Mouse (Mus musculus) MEL (cell line): ENCODE measurements at regions not wholly inside any gene's neighbourhood (a gene's known extent, or its start where the extent isn't known, plus 50 kb on each side); places are given as distances from the start of the nearest gene placed in this dataset.

Source experiments
- DNase-seq: peaks from one replicate; pipeline ENCODE4 v3.0.0; 2011; ENCODE audit warnings: low read depth, low spot score
- H3K27ac ChIP-seq: 2 replicates; pipeline ENCODE4 v1.5.1; 2012; ENCODE audit warnings: low read depth, mild to moderate bottlenecking, control low read depth, low read length, moderate library complexity; ENCODE audit not compliant: control insufficient read depth
- H3K27me3 ChIP-seq, 2 experiments: fragments of 150-350 bp in 1 of 2; sonication (generic) in 1 of 2; 2 replicates each; pipeline ENCODE4 v1.6.1; 2012; ENCODE audit warnings: low read length in 2 of 2, mild to moderate bottlenecking in 2 of 2, improper control_type of control experiment in 1 of 2, moderate library complexity in 1 of 2; ENCODE audit not compliant: insufficient read depth in 2 of 2, control insufficient read depth in 1 of 2
- H3K36me3 ChIP-seq, 2 experiments: 2 replicates each; pipeline ENCODE4 v1.6.1; 2012 to 2014; ENCODE audit warnings: low read length in 2 of 2, improper control_type of control experiment in 1 of 2, inconsistent platforms in 1 of 2, mild to moderate bottlenecking in 1 of 2; ENCODE audit not compliant: insufficient read depth in 2 of 2, control insufficient read depth in 1 of 2
- H3K4me1 ChIP-seq, 2 experiments: fragments of 150-350 bp in 1 of 2; sonication (generic) in 1 of 2; 2 replicates each; pipeline ENCODE4 v1.6.1; 2012; ENCODE audit warnings: low read length in 2 of 2, improper control_type of control experiment in 1 of 2, mild to moderate bottlenecking in 1 of 2; ENCODE audit not compliant: insufficient read depth in 2 of 2, control insufficient read depth in 1 of 2
- H3K4me3 ChIP-seq, 2 experiments: fragments of 150-350 bp in 1 of 2; sonication (generic) in 1 of 2; 2 replicates each; pipeline ENCODE4 v1.5.1; 2012; ENCODE audit warnings: low read depth in 2 of 2, low read length in 2 of 2, mild to moderate bottlenecking in 2 of 2, moderate library complexity in 2 of 2, control low read depth in 1 of 2, improper control_type of control experiment in 1 of 2; ENCODE audit not compliant: control insufficient read depth in 1 of 2, insufficient read depth in 1 of 2
- H3K79me2 ChIP-seq: 2 replicates; pipeline ENCODE4 v1.6.1; 2012; ENCODE audit warnings: mild to moderate bottlenecking, low read length, moderate library complexity; ENCODE audit not compliant: control insufficient read depth, poor library complexity, insufficient read depth
- H3K9ac ChIP-seq: 2 replicates; pipeline ENCODE4 v1.6.1; 2012; ENCODE audit warnings: low read depth, mild to moderate bottlenecking, control low read depth, low read length, moderate library complexity; ENCODE audit not compliant: control insufficient read depth, poor library complexity, severe bottlenecking
- H3K9me3 ChIP-seq: fragments of 150-350 bp; sonication (generic); replicated peaks from 2 replicates; pipeline ENCODE4 v1.6.1; 2012; ENCODE audit warnings: mild to moderate bottlenecking, low read length, improper control_type of control experiment, moderate library complexity; ENCODE audit not compliant: insufficient read depth
- CHD1 ChIP-seq: IDR thresholded peaks from 2 replicates; pipeline ENCODE4 v1.6.1; 2012; ENCODE audit warnings: low read depth, mild to moderate bottlenecking, inconsistent platforms, low read length, improper control_type of control experiment
- CHD2 ChIP-seq: IDR thresholded peaks from 2 replicates; pipeline ENCODE4 v1.6.1; 2011; ENCODE audit warnings: low read length, improper control_type of control experiment
- CTCF ChIP-seq, 3 experiments: IDR thresholded peaks in 2 of 3; conservative IDR thresholded peaks in 1 of 3; 2 replicates each; pipeline ENCODE4 v1.5.1; 2011 to 2012; ENCODE audit warnings: low read length in 3 of 3, low read depth in 2 of 3, mild to moderate bottlenecking in 2 of 3, improper control_type of control experiment in 1 of 3, inconsistent platforms in 1 of 3, mixed read lengths in 1 of 3, moderate library complexity in 1 of 3; ENCODE audit not compliant: control insufficient read depth in 1 of 3, insufficient read depth in 1 of 3, poor library complexity in 1 of 3, severe bottlenecking in 1 of 3
- ELF1 ChIP-seq: IDR thresholded peaks from 2 replicates; pipeline ENCODE4 v1.6.1; 2014; ENCODE audit warnings: low read depth, mild to moderate bottlenecking, inconsistent platforms, low read length, improper control_type of control experiment, moderate library complexity
- EP300 ChIP-seq, 2 experiments: IDR thresholded peaks; 2 replicates each; pipeline ENCODE4 v1.6.1; 2011; ENCODE audit warnings: improper control_type of control experiment in 2 of 2, low read length in 2 of 2, low read depth in 1 of 2, mild to moderate bottlenecking in 1 of 2
- ETS1 ChIP-seq: IDR thresholded peaks from 2 replicates; pipeline ENCODE4 v1.6.1; 2012; ENCODE audit warnings: low read depth, mild to moderate bottlenecking, inconsistent platforms, low read length, improper control_type of control experiment, moderate library complexity
- GABPA ChIP-seq: IDR thresholded peaks from 2 replicates; pipeline ENCODE4 v1.6.1; 2012; ENCODE audit warnings: low read depth, mild to moderate bottlenecking, inconsistent platforms, low read length, improper control_type of control experiment, moderate library complexity
- HCFC1 ChIP-seq: IDR thresholded peaks from 2 replicates; pipeline ENCODE4 v1.6.1; 2012; ENCODE audit warnings: low read depth, mild to moderate bottlenecking, inconsistent platforms, low read length, improper control_type of control experiment, moderate library complexity
- KAT2A ChIP-seq: conservative IDR thresholded peaks from 2 replicates; pipeline ENCODE4 v1.6.1; 2012; ENCODE audit warnings: low read depth, low read length, improper control_type of control experiment, inconsistent platforms
- MAFK ChIP-seq: IDR thresholded peaks from 2 replicates; pipeline ENCODE4 v1.6.1; 2011; ENCODE audit warnings: low read depth, mild to moderate bottlenecking, low read length, improper control_type of control experiment, borderline replicate concordance
- MAZ ChIP-seq: IDR thresholded peaks from 2 replicates; pipeline ENCODE4 v1.6.1; 2012; ENCODE audit warnings: low read depth, mild to moderate bottlenecking, inconsistent platforms, low read length, improper control_type of control experiment
- NELFE ChIP-seq: IDR thresholded peaks from 2 replicates; pipeline ENCODE4 v1.6.1; 2011; ENCODE audit warnings: low read depth, low read length, improper control_type of control experiment
- RAD21 ChIP-seq: IDR thresholded peaks from 2 replicates; pipeline ENCODE4 v1.6.1; 2011; ENCODE audit warnings: mild to moderate bottlenecking, low read depth, low read length, improper control_type of control experiment
- RCOR1 ChIP-seq: IDR thresholded peaks from 2 replicates; pipeline ENCODE4 v1.6.1; 2012; ENCODE audit warnings: low read depth, mild to moderate bottlenecking, inconsistent platforms, low read length, improper control_type of control experiment
- TCF12 ChIP-seq: IDR thresholded peaks from 2 replicates; pipeline ENCODE4 v1.6.1; 2014; ENCODE audit warnings: low read depth, mild to moderate bottlenecking, inconsistent platforms, low read length, improper control_type of control experiment, moderate library complexity
- ZC3H11A ChIP-seq: IDR thresholded peaks from 2 replicates; pipeline ENCODE4 v1.6.1; 2012; ENCODE audit warnings: low read depth, mild to moderate bottlenecking, inconsistent platforms, low read length, improper control_type of control experiment
- ZNF384 ChIP-seq: IDR thresholded peaks from 2 replicates; pipeline ENCODE4 v1.6.1; 2012; ENCODE audit warnings: low read depth, mild to moderate bottlenecking, inconsistent platforms, low read length, improper control_type of control experiment

DNA sequence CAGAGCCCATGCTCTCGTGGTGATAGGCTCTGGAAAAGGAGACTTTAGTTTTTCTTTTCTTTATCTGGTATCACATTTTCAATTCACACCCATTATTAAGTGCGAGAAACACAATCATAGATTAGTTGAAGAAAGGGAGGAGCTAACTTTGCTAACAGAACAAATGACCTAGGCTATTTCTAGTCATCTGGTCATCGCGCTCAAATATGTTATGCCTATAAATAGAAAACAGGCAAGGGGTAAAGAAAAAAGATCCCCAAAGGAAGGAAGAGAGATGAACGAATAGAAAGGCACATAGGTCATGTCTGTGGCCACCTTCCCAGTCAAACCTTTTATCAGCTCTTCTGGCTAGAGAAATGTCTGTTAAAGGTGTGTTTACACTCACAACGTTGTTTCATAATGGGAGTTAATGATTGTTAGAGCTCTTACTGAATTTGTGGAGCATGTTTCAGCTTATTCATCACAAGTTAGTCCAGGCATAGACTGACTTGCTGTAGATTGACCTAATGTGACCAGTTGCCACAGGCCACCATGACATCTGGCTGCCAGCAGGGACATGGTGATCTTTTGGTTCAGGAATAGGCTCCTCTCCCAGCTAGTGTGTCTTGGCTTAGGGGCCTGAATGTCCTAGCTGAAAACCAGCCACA, 148.1 kb upstream of the Pik3r1 start:
- H3K27me3 ChIP-seq = no peaks in the 10 kb centered on the region
- no peaks in the 10 kb centered on the region for H3K79me2 ChIP-seq
- H3K4me3 ChIP-seq = no peak overlapping the region
- H3K4me1 ChIP-seq = no peaks in the 10 kb centered on the region
- no peak overlapping the region for H3K27ac ChIP-seq
- TF ChIP-seq ELF1 = no peak
- TF ChIP-seq CHD2 = no peak
- no peak for TF ChIP-seq HCFC1
- TF ChIP-seq NELFE = no peak
- no peak for TF ChIP-seq ETS1
- TF ChIP-seq GABPA = no peak
- TF ChIP-seq ZNF384 = no peak
- H3K9ac ChIP-seq = no peak overlapping the region
- DNase-seq = no peak
- H3K36me3 ChIP-seq = no peaks in the 10 kb centered on the region
- no peaks in the 10 kb centered on the region for H3K9me3 ChIP-seq

DNA sequence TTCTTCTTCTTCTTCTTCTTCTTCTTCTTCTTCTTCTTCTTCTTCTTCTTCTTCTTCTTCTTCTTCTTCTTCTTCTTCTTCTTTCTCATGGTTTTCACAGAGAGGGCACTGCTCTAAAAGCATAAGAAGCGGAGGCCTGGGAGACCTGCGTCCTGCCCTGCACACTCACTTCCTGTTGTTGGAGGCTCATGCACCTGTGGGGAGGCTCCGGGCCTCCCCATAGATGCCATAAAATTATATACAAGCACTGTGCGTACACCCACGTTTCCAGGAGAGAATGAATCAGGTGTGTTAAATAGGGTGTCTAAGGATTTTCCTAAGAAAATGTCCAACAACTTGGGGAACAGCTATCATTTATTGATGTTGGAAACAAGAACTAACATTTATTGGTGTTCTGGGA, 148.9 kb upstream of the Pik3r1 start:
- Histone ChIP-seq H3K4me3 (no peak overlapping the region), H3K9ac (no peak overlapping the region), H3K36me3 (no peaks in the 10 kb centered on the region), H3K9me3 (no peaks in the 10 kb centered on the region), H3K4me1 (no peaks in the 10 kb centered on the region), H3K79me2 (no peaks in the 10 kb centered on the region), H3K27ac (no peak overlapping the region), H3K27me3 (no peaks in the 10 kb centered on the region)
- no peak for DNase-seq
- no peak for TF ChIP-seq GABPA
- TF ChIP-seq RAD21 = no peak
- TF ChIP-seq RCOR1 = no peak
- no peak for TF ChIP-seq EP300 (IDR thresholded peaks at IDR 0.05; ENCODE audit: low read depth in 1 of 2, low read length in 2 of 2)
- TF ChIP-seq CHD1 = no peak
- TF ChIP-seq MAFK = no peak
- no peak for TF ChIP-seq ZC3H11A
- TF ChIP-seq MAZ = no peak
- TF ChIP-seq NELFE = no peak
- no peak for TF ChIP-seq TCF12
- TF ChIP-seq KAT2A = no peak
- no peak for TF ChIP-seq CTCF (IDR thresholded peaks at IDR 0.05 in 2 of 3, conservative IDR thresholded peaks at IDR 0.05 in 1 of 3; ENCODE audit: control insufficient read depth in 1 of 3, insufficient read depth in 1 of 3, low read depth in 2 of 3, low read length in 3 of 3, poor library complexity in 1 of 3, severe bottlenecking in 1 of 3)
